Mouse (Mus musculus) adrenal gland, postnatal 14 days (tissue): ENCODE data around the gene Fstl3. TPM values are rescaled to one million over a fixed set of nuclear protein-coding genes. Genes with fewer than 3 reads are reported as not detected.

ENCODE experiments used
- DNase-seq: peaks from one replicate; pipeline ENCODE4 v3.0.0; 2021; ENCODE audit warnings: mixed read lengths
- total RNA-seq: library from RNA; stranded (reverse); gene quantifications from 2 replicates; pipeline ENCODE4 v1.2.3, GENCODE M21; 2021

Fstl3 gene
- total RNA-seq, 1 experiment from 2014 or later = 6.4 TPM

DNA sequence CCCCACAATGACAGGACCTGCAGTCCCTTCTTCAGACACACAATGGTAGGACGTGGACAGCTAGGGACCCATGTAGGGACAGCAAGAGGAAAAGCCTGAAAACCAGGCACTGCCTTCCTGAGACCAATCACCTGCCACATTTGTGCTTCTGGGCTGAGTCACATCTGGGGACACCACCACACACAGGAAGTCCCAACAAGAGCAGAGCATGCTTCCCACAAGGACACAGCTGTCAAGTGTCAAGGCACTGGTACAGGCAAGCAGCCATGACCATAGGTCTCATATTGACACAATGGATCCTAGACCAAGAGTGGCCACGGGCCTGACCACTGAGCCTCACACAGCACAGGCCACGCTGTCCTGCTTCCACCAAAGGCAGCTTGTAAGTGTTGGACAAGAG lies 14.2 kb upstream of the Fstl3 start:
- DNase-seq = no peak

DNA sequence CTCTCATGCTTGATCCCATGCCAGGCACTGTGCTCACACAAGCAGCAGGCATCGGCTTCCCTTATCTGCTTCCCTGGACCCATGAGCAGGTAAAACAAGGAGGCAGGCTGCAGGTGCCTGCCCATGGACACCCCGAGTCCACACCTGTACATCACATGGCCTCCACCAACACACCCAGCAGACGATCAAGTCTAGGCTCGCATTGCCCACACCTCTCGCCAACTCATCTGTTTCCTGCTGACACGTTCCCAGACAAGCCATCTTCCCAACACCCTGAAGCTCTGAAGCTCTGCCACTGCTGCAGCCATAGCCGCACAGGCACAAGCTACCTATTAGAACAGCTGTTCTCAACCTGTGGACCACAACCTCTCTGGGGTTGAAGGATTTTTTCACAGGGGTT lies 12.8 kb upstream of the Fstl3 start:
- DNase-seq = no peak

DNA sequence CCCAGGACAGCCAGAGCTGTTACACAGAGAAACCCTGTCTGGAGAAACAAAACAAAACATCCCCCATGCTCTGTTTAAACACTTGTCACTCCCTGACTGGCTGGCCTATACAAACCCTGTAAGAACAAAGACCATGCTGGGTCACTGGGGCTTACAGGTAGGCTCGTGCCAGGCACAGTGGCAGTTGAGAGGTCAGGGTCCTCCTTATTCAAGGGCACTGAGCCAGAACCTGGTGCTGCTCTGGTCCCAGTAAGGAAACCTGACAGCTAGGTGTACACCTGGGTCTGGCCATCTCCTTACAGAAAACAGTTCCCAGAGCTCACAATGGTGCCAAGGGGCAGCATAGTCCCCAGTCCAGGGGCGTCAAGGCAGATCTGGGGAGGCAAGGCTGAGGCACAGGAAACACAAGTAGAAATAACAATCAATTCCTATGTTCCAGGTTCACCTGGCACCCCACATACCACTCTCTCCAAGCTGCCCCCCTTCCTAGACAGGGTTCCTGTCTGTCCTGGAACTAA lies 11.8 kb upstream of the Fstl3 start:
- DNase-seq = no peak

DNA sequence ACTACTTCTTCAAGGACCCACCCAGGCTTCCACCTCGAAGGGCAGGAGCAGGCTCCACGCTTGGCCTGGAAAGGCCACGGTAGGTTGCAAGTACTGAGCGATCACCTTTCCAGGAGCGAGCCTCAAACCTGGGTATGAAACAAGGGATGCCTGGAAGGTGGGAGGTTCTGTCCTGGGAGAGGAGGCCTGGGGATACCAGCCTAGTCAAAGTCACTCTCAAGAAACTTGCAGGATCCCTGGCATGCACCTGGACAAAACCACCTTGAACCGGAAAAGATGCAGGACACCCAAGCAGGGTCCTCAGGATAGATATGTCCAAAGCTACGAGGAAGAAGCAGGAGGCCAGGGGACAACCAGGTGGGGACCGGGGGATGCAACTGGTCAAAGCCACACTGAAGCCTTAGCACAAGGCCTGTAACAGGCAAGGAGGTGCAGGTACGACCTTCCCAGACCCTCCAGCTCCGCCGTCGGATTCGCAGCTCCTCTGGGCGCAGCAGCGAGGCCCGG lies 11.0 kb upstream of the Fstl3 start:
- no peak for DNase-seq

DNA sequence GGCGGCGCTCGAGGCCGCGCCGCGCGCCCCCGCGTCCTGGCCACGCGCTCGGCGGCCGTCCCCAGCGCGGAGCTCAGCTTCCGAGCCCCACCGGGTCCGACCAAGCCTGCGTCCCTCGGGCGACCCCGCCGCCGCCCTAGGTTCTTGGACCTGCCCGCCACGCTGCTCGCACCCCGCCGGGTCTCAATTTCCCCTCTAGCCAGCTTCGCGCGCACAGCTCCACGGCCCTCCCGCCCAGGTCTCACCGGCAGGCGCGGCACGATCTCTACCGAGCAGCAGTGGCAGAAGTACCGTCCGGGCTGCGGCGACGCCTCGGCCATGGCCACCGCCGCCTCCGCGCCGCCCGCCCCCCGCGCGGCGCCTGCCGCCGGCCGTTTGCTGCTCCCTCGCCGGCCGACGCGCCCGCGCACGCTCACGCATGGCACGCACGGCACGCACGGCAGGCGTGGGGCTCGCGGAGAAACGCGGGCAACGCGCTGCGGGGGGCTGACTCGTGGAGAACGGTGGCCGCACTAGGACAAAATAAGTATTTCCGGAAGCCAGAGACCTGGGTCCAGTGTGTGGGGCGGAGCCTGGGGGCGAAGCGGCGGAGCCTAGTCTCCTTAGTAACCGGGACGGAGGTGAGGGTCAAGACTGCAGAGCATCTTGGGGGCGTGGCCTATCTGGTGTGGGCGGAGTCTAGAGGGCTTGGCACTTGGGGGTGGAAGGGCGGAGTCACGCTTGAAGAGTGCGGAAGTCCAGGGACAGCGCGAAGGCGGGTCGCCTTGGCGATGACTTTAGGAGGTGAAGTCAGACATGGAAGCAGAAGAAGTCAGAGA lies 10.4 kb upstream of the Fstl3 start, which contains the start of gene Rnf126:
Gene Rnf126, minus strand, starts transcription at position 445 of the 818 bp plus-strand sequence.
- peak; percentile 100 for DNase-seq

DNA sequence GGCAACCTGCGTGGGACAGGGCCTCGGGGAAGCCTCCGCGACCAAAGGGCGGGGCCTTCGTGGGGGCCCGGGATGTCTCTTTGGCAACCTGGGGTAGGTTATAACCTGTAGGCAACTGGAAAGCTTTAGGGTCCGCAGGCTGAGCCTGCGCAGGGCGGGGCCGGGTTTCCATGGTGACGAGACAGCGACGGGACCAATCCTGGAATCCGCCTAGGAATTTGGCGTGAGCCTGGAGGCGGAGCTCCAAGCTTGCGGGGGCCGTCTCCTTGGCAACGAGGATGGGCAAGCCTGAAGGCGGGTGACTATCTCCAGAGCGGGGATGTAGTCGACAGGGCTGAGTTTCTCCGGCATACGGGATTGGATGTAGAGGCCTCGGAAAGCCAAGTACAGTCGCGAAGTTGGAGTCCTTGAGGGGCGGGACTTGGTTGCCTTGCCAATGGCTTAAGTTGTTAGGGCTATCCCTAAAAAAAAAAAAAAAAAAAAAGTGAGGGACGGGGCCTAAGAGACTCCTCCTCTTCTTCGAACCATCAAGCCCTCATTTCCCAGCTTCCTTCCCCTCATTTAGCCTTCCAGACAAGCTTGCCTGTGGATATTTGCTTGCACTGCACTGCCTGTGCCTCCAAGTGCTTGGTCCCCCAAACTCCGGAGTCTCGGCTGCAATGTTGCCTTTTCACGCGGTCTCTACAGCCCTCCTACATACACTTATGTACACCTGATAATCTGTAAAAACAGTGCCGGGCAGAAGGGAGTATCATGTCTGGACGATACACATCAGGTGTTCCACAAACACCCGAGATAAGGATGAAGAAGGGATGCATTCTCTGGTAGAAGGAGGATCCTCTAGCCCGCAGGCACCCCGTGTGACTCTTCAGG lies 9.5 kb upstream of the Fstl3 start:
- DNase-seq = peak; percentile 96

DNA sequence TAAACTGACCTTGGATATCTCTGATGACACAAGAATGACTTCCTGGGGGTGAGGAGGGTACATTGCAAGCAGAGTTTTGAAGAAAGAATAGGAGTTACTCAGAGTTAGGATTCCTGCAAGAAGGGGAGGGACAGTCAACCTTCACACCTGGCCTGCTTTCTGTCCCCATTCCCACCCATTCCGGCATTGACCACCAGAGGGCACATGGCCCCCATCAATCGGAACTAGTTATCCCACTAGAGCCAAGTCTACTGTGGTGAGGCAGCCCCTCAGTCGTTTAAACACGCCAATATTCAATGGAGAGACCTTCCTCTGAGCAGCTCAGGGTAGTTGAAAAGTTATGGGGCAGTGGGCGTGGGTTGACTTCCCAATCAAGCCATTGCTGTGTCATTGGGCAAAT lies 8.7 kb upstream of the Fstl3 start:
- DNase-seq = peak; percentile 81

DNA sequence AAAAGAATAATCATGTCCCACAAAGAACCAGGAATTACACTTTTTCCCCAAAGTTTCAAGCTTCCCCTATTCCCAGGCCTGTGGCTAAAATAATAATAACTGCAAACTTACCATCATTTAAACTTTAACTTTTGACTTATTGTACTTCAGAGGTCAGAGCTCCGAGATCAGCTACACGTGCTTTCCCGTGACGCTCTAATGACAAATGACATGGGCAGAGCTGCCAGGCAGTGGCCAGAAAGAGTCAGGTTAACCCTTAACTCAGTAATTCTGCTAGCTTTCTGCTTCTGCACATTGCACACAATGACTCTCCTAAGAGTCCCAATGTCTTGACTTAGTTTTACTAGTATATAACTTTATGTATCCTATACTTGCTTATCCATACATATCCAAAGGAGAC lies 7.7 kb upstream of the Fstl3 start:
- DNase-seq = no peak

DNA sequence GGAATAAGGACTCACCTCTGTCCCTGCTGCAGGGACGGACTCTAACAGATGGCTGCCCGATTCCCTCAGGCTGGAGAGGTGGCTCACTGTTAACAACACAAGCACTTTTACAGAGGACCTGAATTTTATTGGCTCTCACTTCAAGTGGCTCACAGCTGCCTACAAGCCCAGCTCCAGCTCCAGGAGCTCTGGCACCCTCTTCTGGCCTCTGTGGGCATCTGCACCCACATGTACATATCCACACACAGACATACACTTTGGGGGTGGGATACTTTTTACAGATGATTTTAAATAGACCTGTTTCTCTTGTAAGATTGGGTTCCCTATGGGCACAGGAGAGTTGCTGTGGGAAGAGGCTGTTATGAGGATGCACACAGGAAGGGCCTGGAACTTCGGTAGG lies 4.8 kb upstream of the Fstl3 start:
- no peak for DNase-seq

DNA sequence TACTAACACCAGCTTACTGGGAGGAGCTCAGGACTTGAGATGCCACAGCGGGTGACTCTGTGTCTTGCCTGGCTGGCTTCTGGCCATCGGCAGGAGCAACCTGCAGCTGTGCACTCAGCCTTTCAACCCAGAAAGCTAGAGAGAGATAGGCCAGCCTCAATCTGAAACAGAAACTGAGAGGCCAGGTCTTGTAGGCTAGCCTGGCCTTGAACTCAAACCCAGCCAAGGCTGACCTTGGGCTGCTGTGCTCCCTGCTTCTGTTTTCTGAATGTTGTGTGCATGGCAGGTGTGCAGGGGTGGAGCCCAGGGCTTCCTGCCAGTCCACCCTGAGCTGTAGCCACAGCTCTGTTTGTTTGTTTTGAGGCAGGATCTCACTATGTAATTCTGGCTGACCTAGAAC lies 3.9 kb upstream of the Fstl3 start:
- no peak for DNase-seq

DNA sequence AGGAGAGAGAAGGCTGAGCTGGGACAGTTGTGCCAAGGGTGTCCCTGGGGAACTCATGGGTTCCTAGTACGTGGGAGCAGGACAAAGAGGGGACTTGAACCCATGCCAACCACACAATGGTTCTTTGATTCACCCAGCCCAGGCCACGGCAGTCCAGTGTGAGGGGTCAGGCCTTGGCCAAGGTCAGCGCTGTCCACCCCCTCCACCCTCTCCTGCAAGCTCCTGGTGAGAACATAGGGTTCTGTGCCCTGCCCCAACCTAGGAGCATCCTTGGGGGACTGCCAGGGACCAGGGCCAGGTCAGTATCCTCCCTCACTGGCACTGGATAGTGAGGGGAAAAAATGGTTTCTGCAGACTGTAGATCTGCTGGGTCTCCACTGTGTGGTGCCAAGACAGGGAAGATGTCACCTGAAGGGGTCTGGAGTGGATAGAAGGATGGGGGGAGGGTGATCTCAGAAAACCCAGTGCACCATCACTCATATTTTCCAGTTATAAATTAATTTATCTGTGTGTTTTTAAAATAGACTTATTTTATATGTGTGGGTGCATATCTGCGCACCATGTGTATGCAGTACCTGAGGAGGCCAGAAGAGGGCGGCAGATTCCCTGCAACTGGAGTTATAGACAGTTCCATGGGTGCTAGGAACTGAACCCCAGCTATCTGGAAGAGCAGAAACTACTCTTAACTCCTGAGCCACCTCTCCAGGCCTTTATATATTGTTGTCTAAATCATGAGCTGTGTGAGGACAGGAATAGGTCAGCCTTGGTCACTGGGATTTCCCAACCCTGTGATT lies 2.4 kb upstream of the Fstl3 start:
- no peak for DNase-seq

DNA sequence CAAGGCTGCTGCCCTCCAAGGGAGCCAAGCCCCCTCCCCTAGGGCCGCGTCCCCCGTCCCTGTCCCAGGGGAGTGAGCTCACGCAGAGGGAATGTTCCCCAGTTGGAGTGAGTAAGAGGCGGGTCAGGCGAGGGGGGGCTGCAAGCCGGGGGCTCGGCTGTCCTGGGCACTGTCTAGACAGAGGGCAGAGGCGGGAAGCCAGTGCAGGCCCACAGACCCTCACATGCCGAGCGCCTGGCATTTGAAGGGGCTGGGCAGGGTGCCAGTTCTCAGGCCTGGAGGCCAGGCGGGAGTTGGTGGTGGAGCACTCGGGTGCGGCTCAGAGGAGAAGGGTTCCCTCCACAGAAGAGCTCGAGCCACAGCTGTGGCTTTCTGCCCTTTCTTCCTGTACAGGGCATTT lies 934 bp downstream of the Fstl3 start:
- peak; percentile 74 for DNase-seq

DNA sequence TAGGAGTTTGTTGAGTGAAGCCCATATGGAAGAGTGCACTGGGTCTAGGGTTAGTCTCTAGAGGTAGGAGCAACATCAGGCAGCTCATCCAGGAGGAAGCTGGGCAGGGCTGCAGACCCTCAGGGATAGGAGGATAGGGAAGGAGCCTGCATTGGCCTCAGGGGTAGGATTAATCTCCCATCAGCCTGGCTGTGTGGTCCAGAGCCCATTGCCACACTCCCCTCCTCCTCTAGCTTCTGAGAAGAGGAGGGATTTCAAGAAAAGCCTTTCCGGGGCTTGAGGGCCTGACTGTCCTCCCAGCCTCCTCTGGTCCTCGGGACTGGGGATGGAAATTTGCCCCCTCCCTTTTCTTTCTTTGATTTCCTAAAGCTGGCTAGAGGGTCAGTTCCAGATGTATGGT lies 2.1 kb downstream of the Fstl3 start:
- DNase-seq = no peak

DNA sequence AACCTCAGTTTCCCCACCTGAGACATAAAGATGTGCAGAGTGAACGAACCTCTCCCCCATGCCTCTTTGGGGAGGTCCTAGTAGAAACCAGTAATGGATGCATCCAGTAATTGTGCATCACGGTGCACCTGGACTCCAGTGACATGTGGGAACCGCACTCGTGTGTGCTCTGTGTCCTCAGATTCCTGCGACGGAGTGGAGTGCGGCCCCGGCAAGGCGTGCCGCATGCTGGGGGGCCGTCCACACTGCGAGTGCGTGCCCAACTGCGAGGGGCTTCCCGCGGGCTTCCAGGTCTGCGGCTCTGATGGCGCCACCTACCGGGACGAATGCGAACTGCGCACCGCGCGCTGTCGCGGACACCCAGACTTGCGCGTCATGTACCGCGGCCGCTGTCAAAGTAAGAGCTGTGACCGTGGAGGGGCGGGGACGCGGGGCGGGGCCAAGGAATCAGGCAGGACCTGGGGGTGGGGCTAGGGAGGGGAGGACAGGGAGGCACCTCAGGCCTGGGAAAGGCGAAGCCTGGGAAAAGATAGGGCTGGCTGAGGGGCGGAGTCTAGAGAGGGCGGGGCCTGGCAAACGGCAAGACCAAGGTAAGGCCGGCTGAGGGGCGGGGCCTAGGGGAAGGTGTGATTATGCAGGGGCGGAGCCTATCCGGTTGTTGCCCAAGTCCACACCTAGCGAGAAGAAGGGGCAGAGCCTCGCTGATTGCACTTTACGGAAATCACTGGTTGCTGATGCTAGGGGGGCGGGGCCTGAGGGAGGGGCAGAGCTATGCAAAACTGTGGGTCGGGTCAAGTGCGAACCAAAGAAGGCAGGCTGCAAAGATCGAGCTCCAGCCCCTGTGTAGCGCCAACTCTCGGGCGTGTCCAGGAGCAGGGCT lies 3.0 kb downstream of the Fstl3 start:
- DNase-seq = peak; percentile 98

DNA sequence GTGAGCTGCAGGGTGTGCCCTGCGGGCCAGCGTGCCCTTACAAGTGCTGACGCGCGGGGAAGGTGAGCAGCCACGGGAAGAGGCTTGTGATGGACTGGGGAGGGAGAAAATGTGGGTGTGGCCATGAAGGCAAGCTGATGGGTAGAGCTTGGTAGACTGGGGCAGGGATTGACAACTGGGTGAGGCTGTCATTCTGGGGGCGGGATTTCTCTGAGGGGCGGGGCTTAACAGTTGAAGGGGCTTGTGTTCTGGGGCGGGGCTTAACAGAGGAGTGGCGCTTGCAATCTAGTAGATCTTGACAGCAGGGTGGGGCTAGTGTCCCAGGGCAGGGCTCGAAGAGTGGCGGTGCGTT lies 3.6 kb downstream of the Fstl3 start:
- peak; percentile 76 for DNase-seq

DNA sequence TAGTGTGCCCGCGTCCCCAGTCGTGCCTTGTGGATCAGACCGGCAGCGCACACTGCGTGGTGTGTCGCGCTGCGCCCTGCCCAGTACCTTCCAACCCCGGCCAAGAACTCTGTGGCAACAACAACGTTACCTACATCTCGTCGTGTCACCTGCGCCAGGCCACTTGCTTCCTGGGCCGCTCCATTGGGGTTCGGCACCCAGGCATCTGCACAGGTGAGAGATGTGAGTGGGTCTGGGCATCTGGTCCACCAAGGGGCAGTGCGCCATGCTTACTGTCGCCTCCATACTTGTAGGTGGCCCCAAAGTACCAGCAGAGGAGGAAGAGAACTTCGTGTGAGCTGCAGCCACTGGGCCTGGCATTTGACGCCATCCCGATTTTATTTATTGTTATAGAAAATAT lies 4.1 kb downstream of the Fstl3 start:
- DNase-seq = no peak

DNA sequence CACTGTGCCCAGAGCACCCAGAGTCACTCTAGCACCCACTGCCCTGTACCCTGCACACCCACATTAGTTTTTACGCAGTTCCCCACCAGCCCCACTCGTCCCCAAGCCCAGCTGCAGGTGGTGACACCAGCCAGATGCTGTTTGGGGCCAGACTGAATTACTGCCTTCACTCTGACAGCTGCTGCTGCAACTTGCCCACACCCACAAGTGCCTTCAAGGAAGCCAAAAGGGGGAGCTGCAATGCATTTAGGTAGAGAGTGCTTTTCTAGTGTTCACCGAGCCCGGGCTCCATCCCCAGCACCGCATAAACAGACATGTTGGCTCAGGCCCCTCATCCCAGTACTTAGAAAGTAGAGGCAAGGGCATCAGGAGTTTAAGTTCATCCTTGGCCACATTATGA lies 4.9 kb downstream of the Fstl3 start:
- no peak for DNase-seq

DNA sequence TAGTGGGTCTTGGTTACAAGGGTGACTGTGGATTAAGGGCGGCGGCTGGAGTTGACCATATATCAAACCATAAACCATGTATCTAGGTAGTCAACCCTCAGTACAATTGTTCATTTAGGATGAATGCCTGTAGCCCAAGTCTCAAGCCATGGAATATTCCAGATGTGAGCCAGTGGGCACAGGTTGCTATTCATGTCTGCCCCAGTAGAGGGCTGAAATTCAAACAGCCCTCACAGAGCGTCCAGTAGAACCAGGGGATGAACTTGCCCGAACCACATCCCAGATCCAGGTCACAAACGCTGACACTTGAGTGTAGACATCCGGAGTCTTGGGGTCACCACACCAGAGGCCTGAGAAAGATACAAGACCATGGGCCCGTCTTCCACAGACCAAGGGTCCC lies 6.0 kb downstream of the Fstl3 start:
- no peak for DNase-seq

DNA sequence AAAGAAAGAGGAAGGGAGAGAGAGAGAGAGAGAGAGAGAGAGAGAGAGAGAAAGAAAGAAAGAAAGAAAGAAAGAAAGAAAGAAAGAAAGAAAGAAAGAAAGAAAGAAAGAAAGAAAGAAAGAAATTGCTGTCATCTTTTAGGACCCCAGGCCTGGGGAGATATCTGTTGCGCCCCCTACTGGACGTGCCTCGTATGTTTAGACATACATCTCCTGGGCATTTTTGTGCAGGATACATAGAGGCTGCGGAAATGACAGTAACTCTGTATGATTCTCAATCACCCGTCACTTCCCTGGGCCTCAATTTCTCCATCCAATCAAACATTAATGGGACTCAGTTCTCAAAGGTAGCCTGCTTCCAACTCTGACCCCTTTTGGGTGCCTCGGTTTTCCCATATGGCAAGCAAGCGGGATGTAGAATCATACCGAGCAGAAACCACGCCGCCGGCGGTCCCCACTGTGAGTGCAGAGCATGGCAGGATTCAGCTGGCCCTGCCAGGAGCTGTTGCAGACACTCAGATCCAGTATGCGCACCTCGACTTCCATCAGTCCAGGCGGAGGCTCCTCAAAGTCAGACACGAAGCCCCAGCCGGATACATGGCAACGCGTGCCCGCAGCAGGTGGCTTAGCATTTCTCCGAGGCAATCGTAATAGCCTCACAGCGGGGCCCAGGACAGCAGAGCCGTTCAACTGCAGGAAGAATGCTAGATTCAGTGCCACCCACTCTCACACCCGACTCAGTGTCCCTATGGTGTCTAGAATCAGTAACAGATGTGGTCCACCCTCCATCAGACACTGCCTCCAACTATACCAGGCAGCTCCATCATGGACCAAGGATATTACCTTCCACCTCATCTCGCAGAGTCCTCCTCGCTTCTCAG lies 7.1 kb downstream of the Fstl3 start:
- DNase-seq = peak; percentile 65
